Mouse (Mus musculus) G1E-ER4 (cell line): ENCODE measurements around the gene Atg101. TPM values are rescaled to one million over a fixed set of nuclear protein-coding genes. Genes with fewer than 3 reads are reported as not detected.

Experiments
- GATA1 ChIP-seq: IDR thresholded peaks from one replicate; pipeline ENCODE4 v1.8.0; 2012; ENCODE audit warnings: low read length, inconsistent platforms
- polyA plus RNA-seq: library from polyadenylated mRNA; stranded (reverse); fragments of >175 nt; gene quantifications from 2 replicates; pipeline ENCODE4 v1.2.3, GENCODE M21; 2012

Atg101 gene
- polyA plus RNA-seq, 1 experiment: 53.7 TPM

DNA sequence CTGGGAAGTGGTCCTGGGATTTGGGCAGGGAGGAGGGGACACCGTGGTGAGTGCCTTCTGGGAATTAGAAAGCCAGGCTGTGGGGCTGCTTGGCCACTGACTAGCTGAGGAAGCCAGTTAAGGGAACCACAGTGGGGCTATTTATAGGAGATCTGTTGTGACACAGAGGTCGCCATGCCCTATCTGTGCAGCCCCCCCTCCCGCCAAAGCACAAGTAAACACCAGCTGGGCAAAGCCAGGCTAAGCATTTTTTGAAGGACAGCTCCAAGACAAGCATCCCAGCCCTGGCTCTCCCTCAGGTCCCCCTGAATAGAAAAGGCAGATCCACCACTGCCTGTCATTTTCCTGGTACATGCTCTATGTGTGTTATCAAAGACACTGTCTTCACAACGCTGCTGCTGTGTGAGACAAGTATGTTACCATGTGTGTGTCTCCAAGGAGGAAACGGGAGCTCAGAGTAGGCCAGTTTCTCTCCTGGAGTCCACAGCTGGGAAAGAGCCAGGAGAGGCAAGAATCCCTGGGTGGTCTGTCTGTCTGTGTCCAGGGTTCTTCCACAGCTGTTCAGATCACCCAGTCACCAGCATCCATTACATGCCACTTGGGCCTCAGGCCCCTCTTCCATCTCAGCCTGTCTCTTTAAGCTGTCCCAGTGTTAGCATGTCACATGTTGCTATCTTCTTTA, 35.9 kb upstream of the Atg101 start:
- TF ChIP-seq GATA1: no peak

DNA sequence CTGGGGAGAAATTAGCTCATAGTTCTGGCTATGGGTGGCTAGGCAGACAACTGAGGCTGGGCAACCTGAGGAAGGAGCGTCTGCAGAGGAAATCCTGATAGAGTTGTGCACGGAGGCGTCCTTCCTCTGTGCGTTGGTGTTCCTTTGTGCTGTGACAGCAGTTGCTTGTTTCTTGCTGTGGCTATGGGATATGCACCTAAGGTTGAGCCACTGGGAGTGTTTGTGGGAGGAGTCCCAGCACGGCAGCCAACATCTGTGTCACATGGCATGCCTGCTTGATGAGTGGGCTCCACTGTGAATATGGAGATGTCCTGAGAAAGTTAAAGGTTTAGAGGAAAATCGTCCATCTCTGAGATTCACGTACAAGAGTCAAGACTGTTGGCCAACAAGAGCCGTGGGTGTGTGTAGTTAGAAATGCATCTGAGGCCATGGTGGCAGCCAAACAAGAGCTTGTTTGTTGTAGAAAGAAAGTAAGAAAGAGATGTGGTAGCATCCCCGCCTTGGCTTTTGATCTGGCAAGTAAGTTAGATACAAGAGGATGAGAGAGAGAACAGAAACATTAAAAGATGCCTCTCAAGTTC, 33.8 kb upstream of the Atg101 start:
- TF ChIP-seq GATA1: no peak

DNA sequence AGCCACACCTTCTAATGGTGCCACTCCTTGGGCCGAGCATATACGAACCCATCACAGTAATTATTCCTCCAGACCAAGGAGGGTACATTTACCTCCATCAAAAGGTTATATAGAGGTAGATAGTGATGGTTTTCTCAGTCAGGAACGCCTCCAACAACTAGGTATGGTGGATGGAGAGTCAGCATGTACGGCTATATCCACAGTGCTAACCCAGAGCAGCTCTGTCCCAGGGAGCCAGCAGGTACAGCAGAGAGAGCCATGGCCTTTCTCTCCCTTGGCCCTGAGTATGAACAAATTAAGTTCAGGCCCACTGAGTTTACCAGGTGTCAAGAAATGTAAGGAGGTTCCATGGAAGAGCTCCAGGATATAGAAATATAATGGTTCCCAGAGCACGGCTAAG, 32.1 kb upstream of the Atg101 start:
- no peak for TF ChIP-seq GATA1

DNA sequence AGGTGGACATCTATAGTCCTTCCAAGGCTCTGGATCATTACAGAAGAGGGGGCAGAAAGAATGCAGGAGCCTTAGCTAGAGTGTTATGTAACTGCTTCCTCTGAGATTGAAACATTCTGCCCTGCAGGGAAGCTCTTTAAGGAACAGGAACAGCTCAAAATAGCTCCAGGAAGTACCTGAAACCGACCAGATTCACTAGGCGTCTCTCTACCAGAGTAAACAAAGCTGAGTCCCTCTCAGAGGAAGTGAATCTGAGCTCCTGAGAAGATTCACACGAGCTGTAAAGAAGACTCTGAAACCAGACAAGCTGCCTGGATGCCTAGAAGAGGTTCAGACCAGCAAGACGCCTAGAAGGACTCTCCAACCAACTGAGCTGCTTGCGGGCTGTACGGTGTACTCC, 31.5 kb upstream of the Atg101 start:
- TF ChIP-seq GATA1: no peak

DNA sequence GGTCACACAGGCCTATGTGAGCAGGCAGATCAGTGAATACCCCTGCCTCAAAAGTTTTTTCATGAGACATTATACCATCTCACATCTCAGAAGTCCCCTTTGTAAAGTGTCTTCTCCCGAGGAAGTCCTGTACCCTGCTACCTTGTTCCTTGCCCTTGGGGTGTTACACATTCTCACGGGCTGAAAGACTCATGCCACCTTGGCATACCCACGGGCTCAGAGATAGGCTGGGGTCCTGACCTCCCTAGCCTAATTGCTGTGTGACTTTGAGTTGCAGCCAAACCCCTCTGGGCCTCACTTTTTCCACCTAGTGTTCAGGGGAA, 30.5 kb upstream of the Atg101 start:
- no peak for TF ChIP-seq GATA1

DNA sequence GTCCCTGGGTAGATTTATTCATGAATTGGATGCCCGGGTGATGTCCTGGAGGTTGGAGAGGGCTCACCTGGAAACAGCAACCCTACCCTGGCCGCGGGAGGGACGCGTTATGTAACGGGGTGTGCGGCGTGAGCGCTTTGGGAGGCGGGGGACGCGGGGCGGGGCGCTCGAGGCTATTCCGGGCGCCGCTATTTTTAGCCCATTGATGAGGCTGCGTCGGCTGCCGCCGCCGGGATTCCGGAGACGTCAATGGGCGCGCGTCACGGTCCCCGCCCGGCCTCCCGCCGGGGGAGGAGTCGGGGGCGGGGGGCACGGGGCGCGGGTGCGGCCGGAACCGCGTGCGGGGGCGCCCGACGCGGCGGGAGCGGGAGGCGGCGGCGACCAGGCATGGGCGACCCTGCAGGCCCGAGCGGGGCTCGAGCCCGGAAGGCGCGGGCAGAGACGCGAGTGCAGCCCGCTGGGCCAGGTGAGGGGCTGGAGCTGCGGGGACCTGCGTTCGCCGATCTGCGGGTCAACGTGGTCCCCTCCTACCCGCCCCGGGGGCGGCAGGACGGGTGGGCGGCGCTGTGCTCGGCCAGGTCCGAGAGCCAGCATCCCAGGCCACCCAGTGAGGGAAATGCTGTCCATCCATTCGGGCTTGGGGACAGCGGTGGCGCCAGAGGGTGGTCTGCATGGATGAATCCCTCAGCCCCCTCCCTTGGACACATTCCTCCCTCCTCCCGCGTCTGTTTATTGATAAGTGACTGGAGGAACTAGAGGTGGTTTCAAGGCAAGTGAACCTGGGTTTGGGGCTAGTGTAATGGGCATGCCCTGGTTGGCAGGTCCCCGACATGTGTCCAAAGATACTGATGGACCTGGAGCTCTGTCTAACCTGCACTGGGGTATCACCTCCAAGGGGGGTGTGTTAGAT, 29.9 kb upstream of the Atg101 start, which contains the start of gene Nr4a1:
Nr4a1 (plus strand) TSS at position 384 of the 910 bp plus-strand sequence.
- TF ChIP-seq GATA1: no peak

DNA sequence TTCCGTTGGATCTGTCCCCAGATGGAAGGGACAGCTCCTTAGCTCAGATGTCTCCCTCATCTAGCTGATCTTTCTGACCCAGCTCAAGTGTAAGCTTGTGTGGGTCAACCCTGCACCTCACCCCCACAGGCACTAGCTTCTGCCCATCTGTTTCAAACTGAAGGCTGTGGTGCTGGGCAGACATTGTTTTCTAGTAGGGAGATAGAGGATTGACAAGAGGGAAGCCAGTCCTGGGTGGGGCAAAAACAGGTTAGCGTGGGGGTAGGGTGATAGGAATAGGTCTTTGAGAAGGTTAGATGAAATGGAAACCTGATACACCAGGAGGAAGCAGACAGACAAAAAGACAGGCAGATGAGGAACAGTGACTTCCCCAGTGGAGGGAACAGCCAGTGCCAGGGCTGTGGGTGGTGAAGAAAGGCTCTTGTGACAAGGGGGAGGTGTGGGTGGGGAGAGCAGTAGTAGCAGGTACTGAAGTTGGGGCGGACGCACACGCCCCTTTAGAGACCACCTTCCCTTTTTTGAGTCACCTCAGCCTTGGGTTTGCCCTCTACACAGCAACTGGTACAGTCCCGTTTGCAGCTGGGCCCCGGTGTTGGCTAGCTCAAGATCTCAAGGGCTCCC, 28.1 kb upstream of the Atg101 start:
- no peak for TF ChIP-seq GATA1

DNA sequence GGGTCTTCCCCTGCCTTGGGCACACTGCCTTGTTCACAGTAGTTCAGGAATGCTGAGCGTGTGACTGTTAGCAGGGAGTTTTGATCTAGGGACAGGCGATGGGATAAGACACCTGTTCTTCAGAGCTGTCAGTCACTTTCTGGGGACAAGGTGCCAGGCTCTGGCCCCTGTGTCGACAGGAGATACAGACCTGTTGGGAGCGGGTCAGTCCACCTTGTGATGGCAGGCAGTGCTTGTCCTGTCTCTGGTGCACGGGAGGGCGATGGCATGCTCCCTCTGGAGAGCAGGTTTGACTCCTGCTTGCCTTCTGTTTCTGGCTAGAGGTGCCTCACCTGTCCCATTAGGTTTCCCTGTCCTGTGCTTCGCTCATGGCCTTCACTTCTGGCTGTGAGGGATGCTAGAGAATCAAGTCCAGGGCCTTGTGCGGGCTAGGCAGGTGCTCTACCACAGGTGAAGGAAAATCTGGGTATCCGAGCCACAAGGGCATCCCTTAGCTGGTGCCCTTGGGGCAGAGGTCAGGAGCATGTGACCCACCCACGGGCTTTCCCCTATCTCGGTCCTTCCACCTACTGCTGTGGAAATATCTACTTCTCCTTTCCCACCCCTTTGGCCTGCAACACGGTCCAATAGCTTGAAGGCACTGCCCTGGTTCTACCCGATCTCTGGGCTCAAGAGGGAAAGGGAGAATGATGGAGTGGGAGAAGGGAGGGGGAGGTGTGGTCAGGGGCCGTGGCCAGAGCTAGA, 27.4 kb upstream of the Atg101 start:
- TF ChIP-seq GATA1: no peak

DNA sequence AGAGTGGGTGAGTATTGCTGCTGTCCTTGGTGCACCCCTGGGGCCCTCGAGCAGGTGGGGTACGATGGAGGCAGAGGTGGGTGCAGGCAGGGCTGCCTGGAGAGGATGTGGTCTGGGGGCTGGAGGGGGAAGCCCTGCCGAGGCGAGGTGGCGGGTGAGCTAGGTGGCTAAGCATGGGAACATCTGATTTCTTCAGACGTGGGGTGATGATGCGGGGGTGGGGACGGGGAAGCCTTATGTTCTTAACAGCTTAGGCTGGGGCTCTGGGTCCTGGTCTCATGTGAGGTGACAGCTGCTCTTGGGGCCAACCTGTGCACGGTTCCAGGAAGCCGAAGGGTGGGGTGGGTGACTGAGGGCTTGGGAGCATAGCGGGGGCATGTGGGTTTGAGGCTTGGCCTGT, 25.7 kb upstream of the Atg101 start:
- TF ChIP-seq GATA1: no peak

DNA sequence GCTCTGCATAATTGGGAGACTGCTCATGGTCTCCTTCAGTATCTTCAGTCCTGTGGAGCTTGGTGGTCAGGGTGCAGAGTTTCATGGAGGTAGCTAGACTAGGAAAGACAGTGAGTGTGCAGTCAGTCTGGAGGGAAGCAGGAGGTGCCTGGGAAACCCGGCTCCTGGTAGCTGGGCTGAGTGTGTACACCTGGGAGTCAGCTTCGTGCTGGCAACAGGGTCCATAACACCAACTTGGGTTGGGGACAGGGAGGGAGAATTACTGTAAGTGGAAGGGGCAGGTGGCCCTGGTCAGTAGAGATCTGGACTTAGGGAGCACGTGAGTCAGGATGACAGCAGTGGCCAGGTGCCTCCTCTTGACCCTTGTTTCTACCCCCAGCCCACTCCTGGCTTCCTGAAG, 24.1 kb upstream of the Atg101 start:
- no peak for TF ChIP-seq GATA1

DNA sequence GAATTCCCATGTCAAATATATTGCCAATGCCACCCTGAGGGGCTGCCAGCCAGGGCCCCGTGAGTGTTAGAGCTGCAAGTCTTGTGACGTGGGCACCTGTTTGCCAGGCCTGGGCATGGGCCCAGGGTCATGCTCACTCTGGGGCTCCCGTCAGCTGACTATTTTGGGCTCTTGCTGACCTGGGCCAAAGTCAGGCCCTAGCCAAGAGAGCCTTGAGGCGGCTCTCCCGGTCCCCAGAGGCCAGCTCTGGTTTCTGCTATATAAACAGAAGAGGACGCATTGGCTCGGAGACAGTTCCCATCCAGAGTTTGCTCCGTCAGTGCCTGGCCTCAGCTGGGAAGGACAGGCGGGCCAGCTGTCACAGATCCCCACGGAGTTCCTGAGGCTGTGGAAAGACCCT, 23.7 kb upstream of the Atg101 start:
- no peak for TF ChIP-seq GATA1

DNA sequence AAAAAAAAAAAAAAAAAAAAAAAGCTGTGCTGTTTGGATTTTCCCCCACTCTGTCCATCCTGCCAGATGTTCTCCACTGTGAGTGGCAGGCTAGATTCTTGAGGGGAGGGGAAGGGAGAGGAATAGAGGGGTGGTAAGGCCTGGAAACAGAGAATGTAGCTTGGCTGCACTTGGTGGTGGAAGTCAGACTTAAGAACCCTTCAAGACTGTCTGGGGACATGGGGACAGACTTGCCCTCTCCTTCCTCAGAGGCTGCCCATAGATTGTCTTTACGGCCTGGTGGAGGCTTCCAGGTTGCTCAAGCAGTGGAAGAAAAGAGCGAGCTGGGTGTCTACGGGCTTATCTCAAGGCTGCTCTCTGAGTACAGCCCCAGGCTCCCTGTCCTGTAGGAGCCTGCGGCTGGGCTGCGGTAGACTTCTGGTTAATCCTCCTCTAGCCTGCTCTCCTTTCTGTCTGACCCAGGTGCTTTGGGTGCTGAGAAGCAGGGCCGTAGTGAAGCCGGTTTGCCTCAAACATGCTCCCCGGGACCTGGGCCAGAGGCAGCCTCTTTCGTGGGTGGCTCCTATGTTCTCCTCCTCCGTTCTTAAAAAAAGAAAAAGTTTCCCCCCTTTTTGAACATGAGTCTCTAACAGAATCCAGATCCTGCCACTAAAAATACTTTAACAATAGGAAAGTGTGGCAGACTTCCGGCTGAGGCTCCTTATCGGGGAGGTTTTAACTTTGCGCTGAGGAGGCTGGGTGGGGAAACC, 23.0 kb upstream of the Atg101 start:
- TF ChIP-seq GATA1: no peak

DNA sequence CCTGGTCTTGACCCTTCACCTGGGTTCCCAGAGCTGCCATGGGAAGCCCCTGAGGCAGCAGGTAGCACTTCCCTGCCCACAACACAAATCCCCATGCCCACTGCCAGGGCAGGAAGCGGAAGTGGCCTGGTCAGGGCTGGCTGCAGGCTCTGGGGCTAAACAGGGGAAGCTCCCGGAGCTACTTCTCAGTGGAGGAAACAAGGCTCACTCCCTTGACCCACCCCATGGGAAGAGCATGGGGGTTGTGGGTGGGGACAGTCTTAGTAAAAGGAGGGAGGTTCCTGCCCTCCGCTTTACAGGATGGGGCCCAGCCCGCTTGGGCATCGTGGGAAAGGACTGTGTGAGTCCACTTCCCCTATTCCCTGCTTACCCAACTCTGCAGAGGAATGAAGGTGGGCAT, 21.6 kb upstream of the Atg101 start:
- no peak for TF ChIP-seq GATA1

DNA sequence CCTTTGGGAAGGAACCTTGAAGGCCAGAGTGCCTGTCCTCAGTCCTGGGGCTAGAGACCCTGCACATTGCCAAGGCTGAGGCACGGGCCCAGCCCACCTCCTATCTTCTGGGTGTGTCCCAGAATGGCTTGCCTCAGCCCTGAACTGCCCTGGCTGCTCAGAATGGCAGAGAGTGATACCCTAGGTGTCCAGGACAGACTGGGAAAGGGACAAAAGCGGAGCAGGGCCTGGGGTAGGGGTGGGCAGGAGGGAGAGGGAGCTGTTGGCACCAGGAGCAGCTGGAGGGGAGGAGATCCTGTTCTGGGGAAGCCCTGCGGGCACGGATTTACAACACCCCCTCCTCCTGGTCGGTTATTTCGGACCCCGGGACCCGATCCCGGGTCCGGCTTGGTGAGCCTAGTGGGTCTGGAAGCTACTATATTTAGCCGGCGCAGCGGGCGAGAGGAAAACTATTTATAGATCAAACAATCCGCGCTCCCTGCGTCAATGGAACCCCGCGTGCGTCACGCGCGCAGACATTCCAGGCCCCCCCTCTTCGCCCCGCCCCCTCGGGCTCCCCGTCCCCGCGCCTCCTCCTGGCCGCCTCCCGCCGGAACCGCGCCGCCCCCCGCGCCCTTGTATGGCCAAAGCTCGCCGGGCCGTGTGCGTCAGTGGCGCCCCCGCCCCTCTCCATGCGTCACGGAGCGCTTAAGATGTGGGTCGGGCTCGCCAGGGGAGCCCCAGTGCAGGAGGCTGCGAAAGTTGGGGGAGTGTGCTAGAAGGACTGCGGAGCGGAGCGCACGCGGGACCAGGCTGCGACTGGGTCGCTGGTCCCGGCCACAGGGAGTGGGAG, 17.7 kb upstream of the Atg101 start:
- no peak for TF ChIP-seq GATA1
